Mouse (Mus musculus) lung, postnatal 0 days (tissue): ENCODE results near the gene Inpp5f. TPM values are rescaled to one million over a fixed set of nuclear protein-coding genes. Genes with fewer than 3 reads are reported as not detected.

Source experiments
- ATAC-seq: fragments of 200-750 bp; cut with Nextera tagmentation; 2 replicates; pipeline ENCODE4 v1.8.0; 2017; ENCODE audit warnings: moderate library complexity
- DNase-seq: peaks from one replicate; pipeline ENCODE4 v3.0.0-alpha.2; 2016; ENCODE audit warnings: low spot score
- H3K27ac ChIP-seq: fragments of 300-500 bp; sonication (generic); 2 replicates; pipeline ENCODE4 v1.5.1; 2014; ENCODE audit warnings: antibody characterized with exemption, mild to moderate bottlenecking, low read length, mixed read lengths
- H3K27me3 ChIP-seq: fragments of 300-500 bp; sonication (generic); replicated peaks from 2 replicates; pipeline ENCODE4 v1.6.1; 2014; ENCODE audit warnings: low read length, mixed read lengths; ENCODE audit not compliant: insufficient read depth
- H3K36me3 ChIP-seq: fragments of 300-500 bp; sonication (generic); 2 replicates; pipeline ENCODE4 v1.6.1; 2014; ENCODE audit warnings: low read length, mixed read lengths; ENCODE audit not compliant: insufficient read depth
- H3K4me1 ChIP-seq: fragments of 300-500 bp; sonication (generic); 2 replicates; pipeline ENCODE4 v1.6.1; 2014; ENCODE audit warnings: antibody characterized with exemption, low read depth, low read length, mixed read lengths; ENCODE audit not compliant: insufficient read depth
- H3K4me2 ChIP-seq: fragments of 300-500 bp; sonication (generic); replicated peaks from 2 replicates; pipeline ENCODE4 v1.6.1; 2014; ENCODE audit warnings: low read depth, mild to moderate bottlenecking, low read length, moderate library complexity, mixed read lengths
- H3K4me3 ChIP-seq: fragments of 300-500 bp; sonication (generic); 2 replicates; pipeline ENCODE4 v1.5.1; 2014; ENCODE audit warnings: low read depth, low read length
- H3K9ac ChIP-seq: fragments of 300-500 bp; sonication (generic); replicated peaks from 2 replicates; pipeline ENCODE4 v1.6.1; 2014; ENCODE audit warnings: low read depth, mild to moderate bottlenecking
- H3K9me3 ChIP-seq: fragments of 300-500 bp; sonication (generic); 2 replicates; pipeline ENCODE4 v1.6.1; 2016; ENCODE audit warnings: low read length, mixed read lengths
- CTCF ChIP-seq: IDR thresholded peaks from 2 replicates; pipeline ENCODE4 v1.5.1; 2016; ENCODE audit warnings: antibody characterized with exemption, mild to moderate bottlenecking
- EP300 ChIP-seq: IDR thresholded peaks from 2 replicates; pipeline ENCODE4 v1.6.1; 2016; ENCODE audit warnings: antibody characterized with exemption, mild to moderate bottlenecking, control low read depth
- WGBS: fragments of 180-500 bp; shearing (Covaris S2); extraction: QIAGEN DNeasy Blood & Tissue Kit; methylation state at CpG from one replicate; pipeline ENCODE4 v1.1.7; 2014; 5-methylcytosine and 5-hydroxymethylcytosine counted together
- polyA plus RNA-seq: library from polyadenylated mRNA; unstranded; fragments of >200 nt; fragmentation: Nextera tagmentation; extraction: Ambion mirVana; gene quantifications from 2 replicates; pipeline ENCODE4 v1.2.1, GENCODE M21; 2015

Inpp5f gene
- polyA plus RNA-seq, 1 experiment from 2014 or later, result 10.7 TPM

- H3K4me2 ChIP-seq, result peak overlapping the region; percentile 82; the same call in 1 of the 2 replicates
- no peaks in the 10 kb centered on the region for H3K27me3 ChIP-seq
- H3K36me3 ChIP-seq, result no peaks in the 10 kb centered on the region
- peak overlapping the region; percentile 74; the same call in 1 of the 2 replicates for H3K9ac ChIP-seq
- no peak overlapping the region for H3K27ac ChIP-seq
- no peaks in the 10 kb centered on the region for H3K9me3 ChIP-seq
- no peaks in the 10 kb centered on the region; the same call in 1 of the 2 replicates for H3K4me1 ChIP-seq
- H3K4me3 ChIP-seq, result no peak overlapping the region
- DNase-seq, result no peak
- WGBS, result 77% methylated on average over 12 of the region's 12 CpGs
- TF ChIP-seq EP300 (no peak), CTCF (no peak)
- ATAC-seq, result no peak
These were observed 1.5 kb downstream of the Inpp5f start for GRCm38 (mm10) chr7:128612521-128613181.

GRCm38 (mm10) chr7:128613578-128613977, 2.5 kb downstream of the Inpp5f start:
- 78% methylated on average over 2 of the region's 2 CpGs for WGBS
- DNase-seq (no peak), ATAC-seq (no peak)
- no peak overlapping the region for H3K27ac ChIP-seq
- no peak overlapping the region for H3K4me2 ChIP-seq
- H3K36me3 ChIP-seq, result no peaks in the 10 kb centered on the region
- TF ChIP-seq EP300, result no peak
- no peak for TF ChIP-seq CTCF
- no peaks in the 10 kb centered on the region for H3K9me3 ChIP-seq
- H3K9ac ChIP-seq, result no peak overlapping the region
- H3K4me1 ChIP-seq, result no peaks in the 10 kb centered on the region; the same call in 1 of the 2 replicates
- H3K27me3 ChIP-seq, result no peaks in the 10 kb centered on the region
- H3K4me3 ChIP-seq, result no peak overlapping the region

GRCm38 (mm10) chr7:128617587-128617986, 6.5 kb downstream of the Inpp5f start:
- Histone ChIP-seq H3K27me3 (no peaks in the 10 kb centered on the region), H3K27ac (no peak overlapping the region), H3K9ac (no peak overlapping the region), H3K36me3 (no peaks in the 10 kb centered on the region), H3K9me3 (no peaks in the 10 kb centered on the region), H3K4me1 (no peaks in the 10 kb centered on the region), H3K4me3 (no peak overlapping the region), H3K4me2 (no peak overlapping the region)
- ATAC-seq (no peak), DNase-seq (no peak)
- 64% methylated on average over 1 of the region's 1 CpGs for WGBS
- TF ChIP-seq CTCF (no peak), EP300 (no peak)

- 96% methylated on average over 1 of the region's 1 CpGs for WGBS
- DNase-seq (no peak), ATAC-seq (no peak)
- H3K36me3 ChIP-seq, result no peaks in the 10 kb centered on the region
- no peaks in the 10 kb centered on the region for H3K27me3 ChIP-seq
- no peak overlapping the region for H3K4me3 ChIP-seq
- H3K4me1 ChIP-seq, result no peaks in the 10 kb centered on the region
- no peaks in the 10 kb centered on the region for H3K9me3 ChIP-seq
- H3K4me2 ChIP-seq, result no peak overlapping the region
- no peak overlapping the region for H3K9ac ChIP-seq
- H3K27ac ChIP-seq, result no peak overlapping the region
- TF ChIP-seq CTCF, result no peak
- TF ChIP-seq EP300, result no peak
These were observed 9.1 kb downstream of the Inpp5f start for GRCm38 (mm10) chr7:128620178-128620577.

GRCm38 (mm10) chr7:128622266-128622961, 11.3 kb downstream of the Inpp5f start:
- Histone ChIP-seq H3K27ac (peak overlapping the region; percentile 33; the same call in 1 of the 2 replicates), H3K9ac (no peak overlapping the region), H3K4me1 (0 out of 2 replicates have a peak, but pooled peaks cover 3% of the 10 kb centered on the region), H3K4me3 (no peak overlapping the region), H3K27me3 (no peaks in the 10 kb centered on the region), H3K36me3 (no peaks in the 10 kb centered on the region), H3K9me3 (no peaks in the 10 kb centered on the region), H3K4me2 (no peak overlapping the region; the same call in 1 of the 2 replicates)
- 46% methylated on average over 7 of the region's 7 CpGs for WGBS
- TF ChIP-seq EP300 (peak; percentile 56), CTCF (no peak)
- DNase-seq (peak; percentile 90), ATAC-seq (peak; percentile 92)

GRCm38 (mm10) chr7:128622994-128623393, 11.9 kb downstream of the Inpp5f start:
- H3K27ac ChIP-seq, result peak overlapping the region; percentile 38; the same call in 1 of the 2 replicates
- H3K36me3 ChIP-seq, result no peaks in the 10 kb centered on the region
- DNase-seq (peak; percentile 9), ATAC-seq (0 out of 2 replicates have a peak, but pooled peaks have one; percentile 46)
- H3K9ac ChIP-seq, result no peak overlapping the region
- H3K4me2 ChIP-seq, result no peak overlapping the region
- WGBS, result 54% methylated on average over 2 of the region's 2 CpGs
- no peaks in the 10 kb centered on the region for H3K27me3 ChIP-seq
- no peaks in the 10 kb centered on the region for H3K9me3 ChIP-seq
- H3K4me1 ChIP-seq, result 0 out of 2 replicates have a peak, but pooled peaks cover 3% of the 10 kb centered on the region
- TF ChIP-seq CTCF (no peak), EP300 (no peak)
- no peak overlapping the region for H3K4me3 ChIP-seq
